Mouse (Mus musculus) hindbrain, embryonic 10.5 days (tissue): ENCODE measurements at regions not wholly inside any gene's neighbourhood (a gene's known extent, or its start where the extent isn't known, plus 50 kb on each side); places are given as distances from the start of the nearest gene placed in this dataset.

Experiments
- DNase-seq: peaks from one replicate; pipeline ENCODE4 v3.0.0-alpha.2; 2017; ENCODE audit warnings: low spot score
- H3K27ac ChIP-seq: fragments of 300-500 bp; sonication (generic); 2 replicates; pipeline ENCODE4 v1.5.1; 2016; ENCODE audit warnings: mild to moderate bottlenecking, moderate library complexity
- H3K27me3 ChIP-seq: fragments of 300-500 bp; sonication (generic); 2 replicates; pipeline ENCODE4 v1.6.1; 2016; ENCODE audit warnings: mild to moderate bottlenecking; ENCODE audit not compliant: poor library complexity, insufficient read depth, severe bottlenecking
- H3K36me3 ChIP-seq: fragments of 300-500 bp; sonication (generic); 2 replicates; pipeline ENCODE4 v1.6.1; 2016; ENCODE audit warnings: mild to moderate bottlenecking, moderate library complexity
- H3K4me1 ChIP-seq: fragments of 300-500 bp; sonication (generic); replicated peaks from 2 replicates; pipeline ENCODE4 v1.6.1; 2016; ENCODE audit warnings: mild to moderate bottlenecking
- H3K4me3 ChIP-seq: fragments of 300-500 bp; sonication (generic); 2 replicates; pipeline ENCODE4 v1.5.1; 2016; ENCODE audit warnings: mild to moderate bottlenecking, moderate library complexity
- H3K9me3 ChIP-seq: fragments of 300-500 bp; sonication (generic); 2 replicates; pipeline ENCODE4 v1.6.1; 2016; ENCODE audit warnings: mild to moderate bottlenecking, moderate library complexity
- WGBS: fragments of 180-500 bp; shearing (Covaris S2); methylation state at CpG from one replicate; pipeline ENCODE4 v1.1.7; 2016; 5-methylcytosine and 5-hydroxymethylcytosine counted together

DNA sequence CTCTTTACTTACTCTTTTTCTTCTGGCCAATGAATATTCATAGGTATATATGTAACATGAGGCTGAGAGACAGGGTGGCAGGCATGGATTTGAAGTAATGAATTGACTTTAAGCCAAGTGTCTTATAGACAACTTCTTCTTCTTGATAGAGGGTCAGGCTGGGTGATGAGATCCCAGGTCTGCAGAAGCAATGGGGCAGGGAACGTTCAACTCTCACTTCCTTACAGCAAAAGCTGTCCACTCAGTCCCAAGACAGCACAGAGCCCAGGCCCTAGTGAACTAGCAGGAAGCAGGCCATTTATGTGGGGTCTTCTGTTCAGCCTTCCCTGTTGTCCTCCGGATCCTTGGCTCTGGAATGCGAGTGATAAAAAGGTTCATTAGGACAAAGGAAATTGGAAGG, 52.6 kb upstream of the Lclat1 start:
- 56% methylated on average over 3 of the region's 3 CpGs for WGBS
- no peak overlapping the region for H3K4me3 ChIP-seq

DNA sequence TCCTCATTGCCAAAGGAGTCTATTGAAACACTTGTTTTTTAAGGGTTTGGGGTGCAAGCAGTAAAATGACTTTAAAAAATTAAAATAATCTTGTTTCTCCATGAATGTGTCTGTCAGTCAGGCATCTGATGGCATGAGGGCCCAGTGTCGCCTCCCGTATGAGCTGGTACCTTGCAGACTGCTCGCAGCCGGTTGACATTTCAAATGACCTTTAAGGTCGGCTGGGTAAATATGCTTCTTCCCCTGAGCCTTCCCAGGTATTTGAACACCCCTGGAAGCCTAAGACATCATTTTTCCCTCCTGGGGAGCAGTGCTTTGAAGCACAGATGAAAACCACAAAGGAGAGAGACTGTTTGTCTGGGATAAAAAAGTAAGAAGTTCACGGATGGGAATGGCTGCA, 52.2 kb upstream of the Lclat1 start:
- 51% methylated on average over 6 of the region's 6 CpGs for WGBS
- Histone ChIP-seq H3K27ac (no peak overlapping the region), H3K9me3 (no peaks in the 10 kb centered on the region), H3K36me3 (no peaks in the 10 kb centered on the region), H3K27me3 (peaks cover 6% of the 10 kb centered on the region; the same call in 1 of the 2 replicates), H3K4me3 (no peak overlapping the region), H3K4me1 (peaks cover 11% of the 10 kb centered on the region)
- no peak for DNase-seq

More for the DNA sequence above, 52.6 kb upstream of the Lclat1 start:
- Histone ChIP-seq H3K4me1 (peaks cover 7% of the 10 kb centered on the region), H3K36me3 (no peaks in the 10 kb centered on the region), H3K9me3 (no peaks in the 10 kb centered on the region), H3K27me3 (peaks cover 6% of the 10 kb centered on the region; the same call in 1 of the 2 replicates), H3K27ac (no peak overlapping the region)
- no peak for DNase-seq

DNA sequence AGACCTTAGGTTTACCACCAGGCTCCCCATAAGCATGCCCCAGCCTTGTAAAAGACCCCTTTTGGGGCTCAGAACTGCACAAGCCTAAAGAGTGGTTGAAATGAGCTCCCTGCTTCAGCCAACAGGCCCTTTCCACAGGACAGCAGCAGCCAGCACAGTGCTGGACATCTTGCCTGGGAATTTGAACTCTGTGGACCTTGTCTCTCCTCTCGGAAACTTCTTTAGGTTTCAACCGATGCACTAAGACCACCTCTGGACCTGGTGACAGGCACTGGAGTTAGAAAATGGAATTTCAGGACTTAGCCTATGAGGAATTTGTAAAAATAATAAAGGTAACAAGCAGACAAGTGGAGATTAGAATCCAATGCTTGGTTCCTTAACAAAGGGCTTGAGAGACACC, 51.2 kb upstream of the Lclat1 start:
- Histone ChIP-seq H3K9me3 (no peaks in the 10 kb centered on the region), H3K36me3 (no peaks in the 10 kb centered on the region), H3K27me3 (peaks cover 6% of the 10 kb centered on the region; the same call in 1 of the 2 replicates), H3K4me1 (peaks cover 18% of the 10 kb centered on the region), H3K4me3 (no peak overlapping the region), H3K27ac (no peak overlapping the region)
- DNase-seq, result no peak
- WGBS, result 89% methylated on average over 2 of the region's 2 CpGs
